Mouse (Mus musculus) kidney, adult 2 months (tissue): ENCODE data around the gene Rpgrip1.
"Not testable (repeated sequence)": the region's sequence is repeated elsewhere in the genome, so short reads cannot be mapped to it uniquely, and the experiment has no call there.

ENCODE experiments used
- CTCF ChIP-seq: fragments of 200-500 bp; conservative IDR thresholded peaks from 2 replicates; pipeline ENCODE4 v1.5.1; 2011; ENCODE audit warnings: low read depth, mild to moderate bottlenecking, control low read depth, low read length, moderate library complexity, mixed read lengths; ENCODE audit not compliant: insufficient read depth, insufficient read length
- POLR2A ChIP-seq: fragments of 200-500 bp; IDR thresholded peaks from one replicate; pipeline ENCODE4 v1.6.1; 2011; ENCODE audit warnings: low read depth, low read length, control low read depth

- TF ChIP-seq CTCF, POLR2A: not testable (repeated sequence)
Measured at GRCm38 (mm10) chr14:52098387-52098786, 12.1 kb upstream of the Rpgrip1 start.
